Mouse (Mus musculus) stomach, embryonic 16.5 days (tissue): ENCODE data around the gene Gabrr3. TPM values are rescaled to one million over a fixed set of nuclear protein-coding genes. Genes with fewer than 3 reads are reported as not detected.

ENCODE experiments used
- ATAC-seq: fragments of 200-750 bp; cut with Nextera tagmentation; 2 replicates; pipeline ENCODE4 v1.8.0; 2017; ENCODE audit warnings: moderate number of reproducible peaks, moderate TSS enrichment; ENCODE audit not compliant: insufficient read depth, low FRiP score
- H3K27ac ChIP-seq: fragments of 300-500 bp; sonication (generic); 2 replicates; pipeline ENCODE4 v1.5.1; 2014; ENCODE audit warnings: low read length
- H3K27me3 ChIP-seq: fragments of 300-500 bp; sonication (generic); 2 replicates; pipeline ENCODE4 v1.6.1; 2014; ENCODE audit warnings: low read length, control low read depth, mixed read lengths; ENCODE audit not compliant: control insufficient read depth, insufficient read depth
- H3K36me3 ChIP-seq: fragments of 300-500 bp; sonication (generic); 2 replicates; pipeline ENCODE4 v1.6.1; 2014; ENCODE audit warnings: low read length; ENCODE audit not compliant: control insufficient read depth, insufficient read depth
- H3K4me1 ChIP-seq: fragments of 300-500 bp; sonication (generic); 2 replicates; pipeline ENCODE4 v1.6.1; 2014; ENCODE audit warnings: low read length, control low read depth, mixed read lengths; ENCODE audit not compliant: control insufficient read depth, insufficient read depth
- H3K4me2 ChIP-seq: fragments of 300-500 bp; sonication (generic); 2 replicates; pipeline ENCODE4 v1.6.1; 2014; ENCODE audit warnings: low read depth, low read length, mixed read lengths
- H3K4me3 ChIP-seq: fragments of 300-500 bp; sonication (generic); replicated peaks from 2 replicates; pipeline ENCODE4 v1.5.1; 2014; ENCODE audit warnings: mild to moderate bottlenecking, low read length
- H3K9ac ChIP-seq: fragments of 300-500 bp; sonication (generic); 2 replicates; pipeline ENCODE4 v1.6.1; 2014; ENCODE audit warnings: low read length
- H3K9me3 ChIP-seq: fragments of 300-500 bp; sonication (generic); replicated peaks from 2 replicates; pipeline ENCODE4 v1.6.1; 2016; ENCODE audit warnings: low read length, control low read depth; ENCODE audit not compliant: control insufficient read depth
- WGBS: fragments of 180-500 bp; shearing (Covaris S2); extraction: QIAGEN DNeasy Blood & Tissue Kit; methylation state at CpG from one replicate; pipeline ENCODE4 v1.1.7; 2014; 5-methylcytosine and 5-hydroxymethylcytosine counted together
- polyA plus RNA-seq: library from polyadenylated mRNA; unstranded; fragments of >200 nt; fragmentation: Nextera tagmentation; extraction: Ambion mirVana; gene quantifications from 2 replicates; pipeline ENCODE4 v1.2.1, GENCODE M21; 2015

Gabrr3 gene
- polyA plus RNA-seq, 1 experiment from 2014 or later, result not detected

DNA sequence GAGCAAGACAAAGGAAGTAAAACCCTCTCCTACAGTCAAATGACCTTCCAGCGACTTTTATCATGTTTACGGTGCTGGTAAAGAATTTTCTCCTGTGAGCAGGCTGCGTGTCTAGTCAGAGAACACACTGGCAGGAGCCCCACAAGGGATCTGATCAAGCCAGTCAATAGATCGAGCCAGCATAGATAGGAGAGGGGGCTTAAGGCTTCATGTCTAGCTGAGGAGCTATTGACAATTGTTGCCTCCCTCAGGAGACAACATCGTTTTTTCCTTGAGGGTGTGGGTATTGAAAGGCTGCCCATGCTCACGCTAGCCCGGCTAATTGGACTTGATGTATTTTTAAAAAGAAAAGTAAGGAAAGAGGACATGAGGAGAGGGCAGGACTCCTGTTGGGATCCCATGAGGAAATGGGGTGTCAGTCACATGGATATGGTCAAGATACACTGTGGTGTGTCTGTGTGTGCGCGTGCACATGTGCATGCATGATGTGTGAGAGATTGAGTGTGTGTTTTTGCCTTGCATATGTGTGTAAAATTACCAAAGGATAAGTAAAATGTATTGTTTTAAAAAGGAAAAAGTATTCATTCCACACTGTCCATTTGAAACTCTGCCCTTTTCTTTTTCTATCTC lies 13.2 kb downstream of the Gabrr3 start:
- WGBS, result 58% methylated on average over 9 of the region's 9 CpGs
- no peak overlapping the region for H3K4me3 ChIP-seq
- H3K9ac ChIP-seq, result no peak overlapping the region
- H3K36me3 ChIP-seq, result no peaks in the 10 kb centered on the region
- no peaks in the 10 kb centered on the region for H3K4me1 ChIP-seq
- H3K9me3 ChIP-seq, result no peaks in the 10 kb centered on the region
- H3K27ac ChIP-seq, result no peak overlapping the region
- no peaks in the 10 kb centered on the region for H3K27me3 ChIP-seq
- ATAC-seq, result no peak
- H3K4me2 ChIP-seq, result no peak overlapping the region

- Histone ChIP-seq H3K27ac (no peak overlapping the region), H3K4me3 (no peak overlapping the region), H3K9me3 (no peaks in the 10 kb centered on the region), H3K27me3 (no peaks in the 10 kb centered on the region), H3K4me2 (no peak overlapping the region), H3K9ac (no peak overlapping the region), H3K36me3 (no peaks in the 10 kb centered on the region), H3K4me1 (no peaks in the 10 kb centered on the region)
- ATAC-seq, result no peak
- 11% methylated on average over 6 of the region's 6 CpGs for WGBS
Observed at GRCm38 (mm10) chr16:59420867-59421251, 13.7 kb downstream of the Gabrr3 start.

DNA sequence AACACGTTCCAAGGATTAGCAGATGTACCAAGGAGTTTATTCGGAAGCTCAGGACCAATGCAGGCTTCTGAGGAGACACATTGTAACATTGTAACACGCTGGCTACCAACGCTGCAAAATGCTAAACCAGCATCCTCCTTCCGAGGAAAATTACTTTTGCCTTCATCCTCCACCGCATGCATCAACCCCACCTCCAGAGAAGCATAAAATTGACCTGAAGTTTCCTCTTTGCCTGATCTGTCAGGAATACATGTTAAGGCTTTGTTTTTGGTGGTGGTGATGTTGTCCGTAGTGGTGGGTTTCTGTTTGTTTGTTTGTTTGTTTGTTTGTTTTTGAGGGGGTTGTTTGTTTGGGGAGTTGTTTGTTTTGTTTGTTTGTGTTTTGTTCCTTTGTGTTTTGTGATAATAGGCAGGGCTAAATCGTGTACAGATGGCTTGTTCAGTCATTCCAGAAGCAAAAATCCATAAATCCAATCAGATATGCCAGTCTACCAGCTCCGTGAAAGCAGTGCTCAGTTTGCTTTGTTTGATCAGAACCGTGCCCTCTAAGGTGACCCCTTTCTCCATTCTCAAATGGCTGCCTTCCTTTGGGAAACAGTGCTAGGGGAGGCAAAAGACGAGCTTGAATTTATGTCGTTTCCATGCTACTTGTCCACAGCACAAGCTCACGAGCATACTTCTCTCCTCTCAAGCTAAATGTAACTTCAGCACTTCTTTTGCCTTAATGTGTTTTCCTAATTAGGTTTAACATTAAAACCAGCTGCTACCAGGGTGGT lies 14.6 kb downstream of the Gabrr3 start:
- Histone ChIP-seq H3K9me3 (no peaks in the 10 kb centered on the region), H3K4me2 (no peak overlapping the region), H3K4me1 (no peaks in the 10 kb centered on the region), H3K9ac (no peak overlapping the region), H3K27ac (no peak overlapping the region), H3K36me3 (no peaks in the 10 kb centered on the region), H3K4me3 (no peak overlapping the region), H3K27me3 (no peaks in the 10 kb centered on the region)
- 53% methylated on average over 13 of the region's 13 CpGs for WGBS
- no peak for ATAC-seq

- no peaks in the 10 kb centered on the region for H3K27me3 ChIP-seq
- 73% methylated on average over 7 of the region's 7 CpGs for WGBS
- H3K9ac ChIP-seq, result no peak overlapping the region
- no peak overlapping the region for H3K4me3 ChIP-seq
- H3K27ac ChIP-seq, result no peak overlapping the region
- H3K4me2 ChIP-seq, result no peak overlapping the region
- ATAC-seq, result no peak
- H3K4me1 ChIP-seq, result no peaks in the 10 kb centered on the region
- H3K36me3 ChIP-seq, result no peaks in the 10 kb centered on the region
- H3K9me3 ChIP-seq, result no peaks in the 10 kb centered on the region
Observed at GRCm38 (mm10) chr16:59427960-59428359, 20.8 kb downstream of the Gabrr3 start.

DNA sequence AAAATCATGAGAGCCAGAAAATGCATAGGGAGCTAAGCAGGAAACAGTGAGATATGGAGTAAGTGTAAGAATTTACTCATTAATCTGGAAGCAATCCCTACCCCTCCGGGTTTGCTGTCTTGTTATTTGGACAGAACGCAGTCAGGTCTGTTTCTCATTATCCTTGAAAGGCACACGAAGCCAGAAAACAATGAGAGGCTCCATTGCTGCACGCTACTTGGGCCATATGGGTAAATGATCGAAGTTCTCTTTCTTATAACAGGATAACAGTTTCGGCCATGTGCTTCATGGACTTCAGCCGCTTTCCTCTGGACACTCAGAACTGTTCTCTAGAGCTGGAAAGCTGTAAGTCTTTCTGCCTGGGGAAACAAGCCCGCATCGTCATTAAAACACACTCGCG lies 26.0 kb downstream of the Gabrr3 start:
- Histone ChIP-seq H3K9ac (no peak overlapping the region), H3K36me3 (no peaks in the 10 kb centered on the region), H3K9me3 (no peaks in the 10 kb centered on the region), H3K4me3 (no peak overlapping the region), H3K27me3 (no peaks in the 10 kb centered on the region), H3K4me2 (no peak overlapping the region), H3K4me1 (no peaks in the 10 kb centered on the region), H3K27ac (no peak overlapping the region)
- no peak for ATAC-seq
- WGBS, result 71% methylated on average over 11 of the region's 11 CpGs

DNA sequence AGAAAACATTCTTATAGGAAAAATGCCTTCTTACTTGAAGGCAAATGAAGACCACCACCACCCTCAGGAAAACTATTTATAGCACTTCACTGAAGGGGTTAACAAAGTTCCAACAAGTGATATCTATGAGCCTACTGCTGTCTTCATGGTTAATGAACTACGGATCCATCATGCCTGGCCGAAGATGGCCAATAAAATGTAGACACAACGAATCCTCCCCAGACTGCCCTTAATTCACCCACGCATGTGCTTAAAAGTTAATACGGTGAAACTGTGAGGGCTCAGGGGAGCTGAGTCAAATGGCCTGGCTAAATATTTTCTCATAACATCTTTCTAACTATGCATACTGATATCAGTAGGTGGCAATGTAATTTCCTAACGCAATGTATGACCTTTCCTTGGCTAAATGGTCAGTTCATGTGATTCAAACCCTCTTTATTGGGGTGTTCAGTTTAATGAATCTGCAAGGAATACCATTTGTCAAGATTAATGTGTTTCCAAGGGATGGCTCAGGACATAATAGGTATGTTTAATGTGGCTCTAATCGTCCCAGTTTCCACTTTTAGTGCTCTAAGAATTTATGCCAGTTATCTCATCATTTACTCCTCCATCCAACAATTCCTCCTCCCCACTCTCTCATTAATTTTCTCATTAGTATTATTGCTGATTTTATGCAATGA lies 37.9 kb downstream of the Gabrr3 start:
- no peaks in the 10 kb centered on the region for H3K9me3 ChIP-seq
- H3K4me3 ChIP-seq, result no peak overlapping the region
- no peak overlapping the region for H3K4me2 ChIP-seq
- WGBS, result 82% methylated on average over 7 of the region's 7 CpGs
- H3K36me3 ChIP-seq, result no peaks in the 10 kb centered on the region
- H3K4me1 ChIP-seq, result no peaks in the 10 kb centered on the region
- no peak overlapping the region for H3K27ac ChIP-seq
- no peak for ATAC-seq
- no peak overlapping the region for H3K9ac ChIP-seq
- H3K27me3 ChIP-seq, result no peaks in the 10 kb centered on the region

DNA sequence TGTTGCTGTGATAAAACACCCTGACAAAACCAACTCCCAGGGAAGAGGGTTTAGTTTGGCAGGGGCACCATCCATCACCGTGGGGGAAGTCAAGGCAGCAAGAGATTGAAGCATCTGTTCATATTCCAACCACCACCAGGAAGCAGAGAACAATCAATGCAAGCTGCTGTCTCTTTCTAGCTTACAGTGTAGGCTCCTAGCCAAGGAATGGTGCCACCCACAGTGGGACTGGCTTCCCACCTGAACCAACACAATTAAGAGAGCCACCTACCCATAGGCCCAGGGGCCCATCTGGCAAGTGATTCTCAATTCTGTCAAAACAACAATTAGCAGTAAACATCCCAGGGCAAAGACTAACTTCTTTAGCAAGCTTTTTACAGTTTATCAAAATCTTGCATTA lies 41.0 kb downstream of the Gabrr3 start:
- no peak overlapping the region for H3K27ac ChIP-seq
- 90% methylated on average over 1 of the region's 1 CpGs for WGBS
- H3K4me1 ChIP-seq, result no peaks in the 10 kb centered on the region
- no peaks in the 10 kb centered on the region for H3K27me3 ChIP-seq
- H3K9ac ChIP-seq, result no peak overlapping the region
- no peak overlapping the region for H3K4me3 ChIP-seq
- no peak overlapping the region for H3K4me2 ChIP-seq
- no peaks in the 10 kb centered on the region for H3K9me3 ChIP-seq
- ATAC-seq, result no peak
- H3K36me3 ChIP-seq, result no peaks in the 10 kb centered on the region

DNA sequence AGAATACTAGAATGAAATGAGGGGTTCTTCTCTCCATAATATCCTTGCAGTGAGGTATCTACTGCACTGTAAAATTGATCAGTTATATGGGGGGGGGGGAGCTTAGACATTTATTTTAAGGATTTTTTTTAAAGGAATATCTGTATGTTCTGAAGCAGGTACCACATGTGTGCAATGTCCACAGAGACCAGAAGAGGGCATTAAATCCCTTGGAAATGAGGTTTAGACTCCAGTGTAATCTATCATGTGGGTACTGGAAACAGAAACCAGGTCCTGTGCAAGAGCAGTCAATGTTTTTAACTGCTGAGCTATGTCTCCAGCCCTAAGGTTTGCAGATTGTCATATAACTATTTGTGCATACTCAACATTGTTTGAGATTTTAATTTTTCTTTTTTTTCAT lies 42.0 kb downstream of the Gabrr3 start:
- H3K9ac ChIP-seq, result no peak overlapping the region
- ATAC-seq, result no peak

DNA sequence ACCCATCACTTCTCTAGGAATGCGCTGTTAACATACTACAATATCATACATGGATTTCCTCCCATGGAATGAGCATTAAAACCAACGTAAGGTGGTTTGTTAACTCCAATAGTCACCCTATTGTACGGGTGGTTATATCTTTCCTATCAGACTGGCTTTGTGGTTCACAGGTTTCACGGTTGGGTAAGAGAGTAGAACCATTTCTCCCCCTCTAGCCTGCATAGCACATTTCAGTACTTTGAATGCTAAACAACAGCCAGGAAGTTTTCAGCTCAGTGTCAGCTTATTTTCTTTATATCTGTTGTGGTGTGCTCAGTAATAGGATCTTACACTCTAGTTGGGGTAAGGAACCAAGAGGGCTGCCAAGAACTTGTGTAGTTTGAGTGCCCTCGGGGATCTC lies 44.7 kb downstream of the Gabrr3 start:
- Histone ChIP-seq H3K4me1 (no peaks in the 10 kb centered on the region), H3K27ac (no peak overlapping the region), H3K4me3 (no peak overlapping the region), H3K27me3 (no peaks in the 10 kb centered on the region), H3K4me2 (no peak overlapping the region), H3K9me3 (no peaks in the 10 kb centered on the region), H3K36me3 (no peaks in the 10 kb centered on the region), H3K9ac (no peak overlapping the region)
- ATAC-seq, result no peak
- 87% methylated on average over 5 of the region's 5 CpGs for WGBS

More for the DNA sequence above, 42.0 kb downstream of the Gabrr3 start:
- no peaks in the 10 kb centered on the region for H3K9me3 ChIP-seq
- H3K4me1 ChIP-seq, result no peaks in the 10 kb centered on the region
- H3K4me2 ChIP-seq, result no peak overlapping the region
- H3K4me3 ChIP-seq, result no peak overlapping the region
- no peaks in the 10 kb centered on the region for H3K36me3 ChIP-seq
- no peaks in the 10 kb centered on the region for H3K27me3 ChIP-seq
- H3K27ac ChIP-seq, result no peak overlapping the region
